Mouse (Mus musculus) brown adipose tissue, adult 24 weeks (tissue): ENCODE results near the gene Gramd1a. TPM values are rescaled to one million over a fixed set of nuclear protein-coding genes. Genes with fewer than 3 reads are reported as not detected.
A peak's percentile ranks its signal among the peaks of the same experiment; 100 is the strongest.

Experiments used
- H3K27ac ChIP-seq: fragments of 200-500 bp; replicated peaks from 2 replicates; pipeline ENCODE4 v1.5.1; 2012; ENCODE audit warnings: low read depth, mild to moderate bottlenecking, low read length
- H3K4me1 ChIP-seq: fragments of 200-500 bp; 2 replicates; pipeline ENCODE4 v1.6.1; 2012; ENCODE audit warnings: low read length, mixed read lengths; ENCODE audit not compliant: control insufficient read depth, insufficient read depth, insufficient read length
- H3K4me3 ChIP-seq: fragments of 200-500 bp; 2 replicates; pipeline ENCODE4 v1.5.1; 2012; ENCODE audit warnings: low read depth, mild to moderate bottlenecking, low read length, moderate library complexity; ENCODE audit not compliant: insufficient read depth
- polyA plus RNA-seq: library from polyadenylated mRNA; stranded (reverse); fragments of >200 nt; gene quantifications from 2 replicates; pipeline ENCODE4 v1.2.4, GENCODE M21; 2012; ENCODE audit not compliant: missing spikeins, insufficient read depth, insufficient read length

Gramd1a gene
- polyA plus RNA-seq, 1 experiment: 34.9 TPM

DNA sequence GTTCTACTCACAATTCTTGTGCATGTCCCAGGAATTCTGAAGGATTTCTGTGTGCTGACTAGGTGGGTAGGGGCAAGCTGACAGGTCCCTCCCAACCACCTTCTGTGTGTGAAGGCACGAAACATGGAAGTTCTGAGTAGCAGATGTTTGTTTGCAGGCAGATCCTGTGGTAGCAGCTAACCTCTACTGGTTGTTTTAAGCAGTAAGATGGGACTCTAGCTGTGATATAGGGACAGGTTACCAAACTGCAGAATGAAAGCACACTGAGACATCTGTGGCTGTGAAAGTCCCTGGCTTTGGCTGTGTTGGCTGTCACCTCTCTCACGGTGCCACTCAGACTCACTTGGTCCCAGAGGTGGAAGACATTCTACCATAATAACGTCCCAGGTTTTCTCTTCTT is 5.5 kb upstream of the Gramd1a start:
- H3K4me1 ChIP-seq: no peaks in the 10 kb centered on the region
- H3K4me3 ChIP-seq: no peak overlapping the region
- no peak overlapping the region for H3K27ac ChIP-seq

DNA sequence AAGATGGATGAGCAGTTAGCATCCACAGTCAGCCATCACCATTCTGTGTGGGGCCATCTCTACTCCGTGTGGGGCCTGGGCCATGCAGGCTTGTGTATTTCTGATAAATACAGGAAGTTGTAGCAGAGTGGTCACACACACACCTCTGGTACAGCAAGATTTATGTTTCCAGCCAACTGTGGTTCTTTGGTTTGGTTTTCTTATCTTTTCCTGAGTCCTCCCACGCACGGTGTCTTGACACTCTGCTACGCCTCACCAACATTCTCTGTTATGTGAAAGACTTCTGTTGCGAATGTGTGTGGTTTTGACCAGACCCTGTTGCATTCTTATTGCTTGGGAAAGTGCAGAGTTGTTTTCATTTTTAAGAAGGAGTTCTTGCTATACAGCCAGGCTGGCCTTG is 5.1 kb upstream of the Gramd1a start:
- no peak overlapping the region for H3K27ac ChIP-seq

DNA sequence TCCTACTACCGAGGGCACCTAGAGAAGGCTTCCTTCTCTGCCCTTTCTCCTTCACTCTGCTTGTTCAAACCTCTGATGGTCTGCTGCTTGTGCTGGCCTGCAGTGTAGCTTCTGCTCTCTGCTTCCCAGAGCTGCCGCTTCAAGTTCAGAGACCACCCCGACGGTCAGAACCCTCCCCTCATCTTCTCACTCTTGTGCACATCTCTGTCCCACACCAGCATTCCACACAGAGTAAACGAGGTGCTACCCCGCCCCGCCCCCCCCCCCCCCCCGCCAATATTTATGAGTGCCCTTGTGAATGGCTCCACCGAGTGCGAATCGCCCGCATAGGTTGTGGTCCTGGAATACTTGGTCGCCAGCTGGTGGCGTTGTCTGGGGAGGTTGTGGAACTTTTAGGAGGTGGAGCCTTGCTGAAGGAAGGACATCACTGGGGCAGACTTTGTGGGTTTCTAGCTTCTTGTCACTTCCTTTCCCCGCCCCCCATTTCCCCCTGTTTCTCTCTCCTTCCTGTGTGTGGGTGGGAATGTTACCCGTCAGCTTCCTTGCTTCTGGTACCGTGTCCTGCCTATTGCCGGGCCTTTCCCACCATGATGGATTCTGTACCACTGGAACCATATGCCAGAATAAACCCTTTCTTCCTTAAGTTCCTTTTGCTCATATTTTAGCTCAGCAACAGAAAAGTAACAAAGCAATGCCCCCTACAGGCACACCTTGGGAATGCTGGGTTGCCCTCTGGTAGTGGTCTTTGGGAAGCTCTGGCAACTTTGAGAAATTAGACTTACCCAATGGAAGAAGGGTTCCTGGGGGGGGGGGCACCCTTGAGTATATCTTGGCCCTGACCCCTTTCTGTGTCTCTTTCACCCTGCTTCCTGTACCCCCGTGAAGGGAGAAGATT is 585 bp upstream of the Gramd1a start:
- peaks cover 8% of the 10 kb centered on the region for H3K4me1 ChIP-seq
- peak overlapping the region; percentile 97 for H3K27ac ChIP-seq
- peak overlapping the region; percentile 30 for H3K4me3 ChIP-seq

More for the DNA sequence above, 5.1 kb upstream of the Gramd1a start:
- peaks cover 2% of the 10 kb centered on the region; the same call in 1 of the 2 replicates for H3K4me1 ChIP-seq
- H3K4me3 ChIP-seq: no peak overlapping the region

DNA sequence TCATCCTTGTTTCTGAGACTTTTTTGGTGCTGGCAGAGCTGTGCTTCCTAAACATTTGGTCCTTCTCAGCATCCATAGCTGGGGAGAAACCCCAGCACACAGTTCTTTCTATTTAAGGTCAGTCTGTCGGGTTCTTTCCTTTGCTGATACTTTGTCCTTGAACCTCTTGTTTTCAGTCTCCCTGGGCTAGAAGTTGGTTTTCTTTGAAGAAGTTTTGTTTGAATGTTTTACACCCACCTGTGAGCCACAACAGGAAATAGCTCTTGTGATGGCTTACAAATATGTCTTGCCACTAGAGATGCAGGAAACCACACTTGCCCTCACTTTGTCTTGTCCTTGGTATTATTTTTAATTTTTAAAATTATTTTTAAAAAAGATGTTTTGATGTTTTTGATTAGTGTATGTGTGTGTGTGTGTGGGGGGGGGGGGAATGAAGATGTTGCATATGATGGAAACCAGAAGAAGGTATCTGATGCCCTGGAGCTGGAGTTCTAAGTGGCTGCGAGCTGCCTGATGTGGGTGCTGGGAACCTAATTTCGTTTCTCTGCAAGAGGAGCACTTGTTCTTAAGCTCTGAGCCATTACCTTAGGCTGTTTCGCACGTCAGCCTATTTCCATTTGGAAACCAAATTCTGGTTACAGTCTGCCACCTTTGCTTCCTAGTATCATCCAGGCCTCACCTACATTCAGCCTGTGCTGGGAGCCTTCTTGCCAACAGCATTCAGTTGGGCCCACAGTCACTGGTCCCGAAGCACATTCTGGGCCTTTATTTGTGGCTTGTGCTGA is 2.0 kb downstream of the Gramd1a start:
- no peak overlapping the region for H3K4me3 ChIP-seq
- peak overlapping the region; percentile 48; the same call in 1 of the 2 replicates for H3K27ac ChIP-seq
- H3K4me1 ChIP-seq: peaks cover 18% of the 10 kb centered on the region

DNA sequence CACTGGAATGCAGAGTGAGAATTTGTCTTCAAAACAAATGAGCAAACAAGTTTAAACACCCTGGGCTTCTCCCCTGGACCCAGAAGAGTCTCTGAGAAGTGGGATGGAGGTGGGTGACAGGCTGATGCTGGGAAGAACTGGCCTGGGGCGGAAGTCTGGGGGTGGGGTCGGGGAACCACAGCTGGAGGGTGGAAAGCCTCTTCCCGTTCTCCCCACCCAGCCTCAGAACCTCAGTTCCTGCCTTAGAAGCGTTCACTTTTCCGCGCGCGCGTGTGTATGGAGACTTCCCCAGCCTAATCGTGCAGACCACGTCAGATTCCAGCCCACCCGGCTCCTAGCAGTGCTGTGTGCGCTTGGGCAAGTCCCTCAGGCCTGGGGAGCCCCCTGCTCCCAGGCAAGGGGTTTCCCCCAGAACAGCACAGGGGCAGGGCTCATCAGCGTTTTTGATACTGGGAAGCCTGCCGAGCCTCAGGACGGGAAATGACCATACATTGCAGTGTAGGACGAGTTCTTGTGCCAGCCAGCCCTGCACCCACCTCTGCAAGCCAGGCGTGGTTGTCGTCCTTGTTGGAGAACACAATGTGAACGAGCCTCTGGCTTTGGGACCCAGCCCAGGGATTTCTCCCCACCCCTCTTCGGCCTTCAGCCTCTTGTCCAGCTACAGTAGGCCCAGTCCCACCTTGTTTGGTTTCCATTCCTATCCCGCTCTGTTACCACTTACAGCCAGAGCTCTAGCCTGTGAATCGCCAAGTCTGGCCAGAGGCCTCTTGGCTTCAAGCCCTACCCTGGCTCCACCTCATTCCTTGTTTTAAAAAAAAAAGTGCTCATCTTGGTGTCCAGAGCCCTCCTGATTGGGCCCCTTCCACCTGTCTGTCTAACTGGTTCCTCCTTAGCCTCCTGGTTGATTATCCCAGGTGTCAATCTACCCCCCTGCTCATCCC is 4.1 kb downstream of the Gramd1a start:
- Histone ChIP-seq H3K4me1 (peaks cover 23% of the 10 kb centered on the region), H3K4me3 (peak overlapping the region; percentile 63), H3K27ac (peak overlapping the region; percentile 94)

DNA sequence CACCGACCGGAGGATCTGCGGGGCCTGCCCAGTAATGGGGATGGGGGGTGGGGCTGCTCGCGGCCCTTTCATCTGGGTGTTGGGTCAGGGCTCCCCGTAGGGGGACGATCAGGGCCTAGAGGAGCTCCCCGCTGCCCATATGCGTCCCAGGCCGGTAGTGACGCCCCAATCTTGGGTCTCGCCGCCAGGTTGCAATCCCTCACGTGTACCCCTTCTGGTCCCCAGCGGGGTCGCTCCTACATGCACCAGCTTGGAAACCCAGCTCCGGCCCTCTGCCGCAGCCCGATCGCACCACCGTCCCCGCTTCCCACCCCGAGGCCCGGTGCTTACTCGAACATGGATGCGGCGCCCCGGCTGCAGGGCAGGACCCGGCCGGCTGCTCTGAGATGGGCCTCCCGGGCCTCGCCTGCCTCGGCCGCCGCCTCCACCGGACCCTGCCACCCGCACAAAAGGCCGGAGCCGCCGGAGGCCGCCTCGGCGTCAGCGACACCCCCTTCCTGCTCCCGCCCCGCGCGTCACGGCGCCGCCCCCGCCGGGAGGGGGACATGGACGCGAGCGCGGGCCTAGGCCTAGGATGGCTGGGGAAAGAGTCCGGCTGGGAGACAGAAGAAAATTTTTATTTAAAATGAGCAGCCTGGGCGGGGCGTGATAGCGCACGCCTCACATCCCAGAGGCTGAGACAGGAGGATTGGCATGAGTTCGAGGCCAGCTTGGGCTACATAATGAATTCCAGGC is 5.0 kb downstream of the Gramd1a start:
- Histone ChIP-seq H3K4me3 (peak overlapping the region; percentile 63), H3K4me1 (peaks cover 20% of the 10 kb centered on the region), H3K27ac (peak overlapping the region; percentile 94)

DNA sequence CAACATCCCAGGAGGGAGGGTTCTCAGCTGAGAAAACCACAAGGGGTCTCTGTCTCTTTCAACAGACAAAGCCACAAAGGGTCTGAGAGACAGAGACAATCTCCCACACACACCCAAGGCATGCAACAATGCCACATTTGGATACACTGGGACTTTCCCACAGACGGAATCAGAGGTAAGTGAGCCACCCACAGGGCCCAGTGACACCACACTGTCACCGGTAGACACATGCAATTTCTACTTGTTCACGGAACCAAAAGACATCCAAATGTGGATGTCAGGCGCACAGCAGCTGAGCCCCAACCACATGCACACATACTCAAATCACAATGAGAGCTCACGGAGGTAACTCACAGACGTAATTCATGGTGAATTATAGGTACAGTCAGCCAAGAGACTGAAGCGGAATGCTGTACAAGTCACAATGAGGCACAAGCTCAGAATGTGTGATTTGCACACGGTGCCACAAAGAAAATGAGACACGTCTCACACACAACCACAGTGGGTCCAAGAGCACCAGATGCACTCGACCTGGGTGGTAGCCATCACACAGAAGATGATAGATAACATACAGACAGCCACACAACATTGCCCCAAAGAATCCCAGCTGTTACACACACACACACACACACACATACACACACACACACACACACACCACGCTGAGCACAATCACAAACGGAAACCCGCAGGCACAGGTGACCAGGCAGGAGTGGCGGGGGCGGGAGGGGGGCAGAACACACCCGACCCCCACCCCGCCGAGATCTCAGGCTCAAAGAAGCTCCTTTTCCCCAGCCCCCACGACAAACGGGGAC is 5.7 kb downstream of the Gramd1a start:
- Histone ChIP-seq H3K4me1 (peaks cover 15% of the 10 kb centered on the region), H3K4me3 (peak overlapping the region; percentile 63), H3K27ac (peak overlapping the region; percentile 35)

DNA sequence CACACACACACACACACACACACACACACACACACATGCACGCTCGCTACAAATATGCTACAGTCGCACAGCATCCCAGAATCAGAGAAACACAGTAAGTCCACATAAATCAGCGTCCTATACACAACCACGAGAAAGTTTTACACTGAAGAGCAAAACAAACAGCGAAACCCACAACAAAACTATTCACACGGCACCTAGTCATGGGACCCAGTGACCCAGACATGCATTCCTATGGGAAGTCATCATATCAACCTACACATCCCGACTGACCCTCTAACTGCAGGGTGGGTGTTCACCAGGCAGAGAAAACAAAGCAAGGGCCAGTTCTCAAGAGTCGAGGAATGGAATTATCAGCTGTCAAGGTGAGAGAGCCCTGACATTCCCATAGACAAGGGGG is 6.4 kb downstream of the Gramd1a start:
- H3K4me3 ChIP-seq: peak overlapping the region; percentile 63
- peaks cover 15% of the 10 kb centered on the region for H3K4me1 ChIP-seq
- 0 out of 2 replicates have a peak overlapping the region, but pooled peaks have one; percentile 35 for H3K27ac ChIP-seq

DNA sequence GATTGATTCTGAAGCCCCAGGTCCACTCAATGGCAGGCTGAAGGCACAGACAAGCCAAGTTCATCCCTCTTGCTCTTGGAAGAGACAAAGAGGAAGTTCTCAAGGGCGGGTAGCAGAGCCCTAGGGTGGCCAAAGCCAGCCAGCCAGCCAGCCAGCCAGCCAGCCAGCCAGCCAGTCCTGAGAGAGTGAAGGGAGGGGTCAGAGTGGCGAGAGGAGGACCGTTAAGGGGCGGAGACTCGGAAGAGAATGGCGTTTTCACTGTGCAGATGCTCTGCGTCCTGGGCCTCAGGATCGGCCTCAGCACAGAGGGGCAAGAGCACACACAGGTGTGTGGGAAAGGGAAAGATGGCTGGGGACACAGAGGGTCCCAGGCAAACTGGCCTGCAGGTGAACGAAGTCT is 6.9 kb downstream of the Gramd1a start:
- Histone ChIP-seq H3K27ac (peak overlapping the region; percentile 13), H3K4me3 (peak overlapping the region; percentile 63), H3K4me1 (peaks cover 15% of the 10 kb centered on the region)

DNA sequence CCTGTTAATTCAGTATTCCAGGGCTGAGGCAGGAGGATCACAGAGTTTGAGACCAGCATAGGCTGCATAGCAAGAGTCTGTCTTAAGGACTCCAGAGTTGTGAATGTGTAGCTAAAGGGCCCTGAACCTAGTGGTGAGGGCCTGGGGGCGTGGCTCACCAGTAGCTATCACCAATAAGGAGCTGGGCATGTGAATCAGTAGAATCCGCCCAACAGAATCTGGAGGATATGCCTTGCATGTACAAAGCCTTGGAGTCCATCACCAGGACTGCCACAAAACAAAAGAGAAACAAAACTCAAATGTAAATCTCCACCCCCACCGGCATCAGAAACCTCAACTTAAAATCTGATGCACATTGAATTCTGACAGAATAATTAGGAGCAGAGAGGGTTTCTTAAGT is 7.6 kb downstream of the Gramd1a start:
- Histone ChIP-seq H3K4me3 (peak overlapping the region; percentile 11; the same call in 1 of the 2 replicates), H3K27ac (peak overlapping the region; percentile 13; the same call in 1 of the 2 replicates), H3K4me1 (peaks cover 15% of the 10 kb centered on the region)

DNA sequence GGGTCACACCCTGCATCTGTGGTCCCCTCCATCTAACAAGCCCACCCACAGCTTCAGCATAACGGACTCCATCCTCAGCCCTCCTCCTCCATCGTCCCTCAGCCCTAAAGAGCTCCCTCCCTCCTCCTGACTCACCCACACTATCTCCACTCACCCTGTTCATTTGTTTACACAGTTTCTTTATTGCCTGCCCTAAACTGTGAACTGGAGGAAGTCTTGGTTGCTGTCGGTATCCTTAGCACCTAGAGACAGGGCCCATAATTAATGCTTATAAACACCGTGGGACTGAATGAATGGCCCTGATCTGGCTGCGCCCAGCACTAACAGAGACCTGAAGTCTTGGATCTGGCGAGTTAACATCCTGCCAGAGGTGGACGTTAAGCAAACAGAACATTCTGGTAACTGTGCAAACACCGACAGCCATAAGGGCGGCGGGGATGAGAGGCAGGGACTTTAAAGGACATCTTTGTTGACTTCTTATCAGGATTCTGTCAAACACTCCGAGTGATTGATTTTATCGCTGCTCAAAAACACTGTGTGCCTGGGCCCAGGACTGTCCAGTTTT is 10.0 kb downstream of the Gramd1a start:
- Histone ChIP-seq H3K4me3 (no peak overlapping the region), H3K4me1 (peaks cover 15% of the 10 kb centered on the region), H3K27ac (no peak overlapping the region)

DNA sequence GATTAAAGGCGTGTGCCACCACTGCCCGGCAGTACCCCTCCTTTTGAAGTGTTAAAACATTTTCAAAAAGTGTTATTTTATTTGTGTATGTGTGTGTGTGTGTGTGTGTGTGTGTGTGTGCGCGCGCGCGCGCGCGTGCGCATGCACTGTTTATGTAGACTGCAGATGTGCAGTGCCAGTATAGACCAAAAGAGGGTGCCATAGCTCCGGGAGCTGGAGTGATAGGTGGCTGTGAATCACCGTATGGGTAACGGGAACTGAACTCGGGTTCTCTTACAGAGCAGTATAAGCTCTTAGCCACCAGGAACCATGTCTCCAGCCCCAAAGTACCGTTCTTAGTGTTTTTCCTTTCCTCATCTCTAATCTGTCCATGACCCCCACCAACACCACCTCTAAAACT is 10.8 kb downstream of the Gramd1a start:
- Histone ChIP-seq H3K27ac (no peak overlapping the region), H3K4me1 (peaks cover 15% of the 10 kb centered on the region), H3K4me3 (no peak overlapping the region)

DNA sequence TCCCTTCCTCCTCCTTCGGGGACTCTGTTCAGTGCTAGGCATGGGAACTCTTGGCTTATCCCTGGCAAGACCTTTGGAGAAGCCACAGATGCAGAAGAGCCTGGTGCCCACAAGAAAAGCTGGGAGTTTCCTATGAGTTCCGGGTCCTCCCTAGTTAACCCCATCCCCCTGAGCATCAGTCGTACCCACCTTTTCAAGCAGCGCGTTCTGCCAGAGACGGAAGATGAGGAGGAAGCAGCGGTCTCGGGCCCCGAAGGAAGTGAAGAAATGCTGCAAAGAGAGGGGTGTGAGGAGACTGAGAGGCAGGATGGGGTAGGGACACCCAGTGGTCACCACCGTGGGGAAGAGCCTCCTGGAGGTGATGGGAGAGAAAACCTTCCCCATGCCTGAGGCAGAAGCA is 14.8 kb downstream of the Gramd1a start:
- Histone ChIP-seq H3K27ac (no peak overlapping the region), H3K4me1 (no peaks in the 10 kb centered on the region), H3K4me3 (no peak overlapping the region)
